Mouse (Mus musculus): ENCODE data around the gene Nfatc2. TPM values are rescaled to one million over a fixed set of nuclear protein-coding genes. Genes with fewer than 3 reads are reported as not detected.

Gene Nfatc2
- polyA plus RNA-seq, 1 experiment = 7.8 TPM

- Histone ChIP-seq H3K4me1 (ENCODE audit: control insufficient read depth, insufficient read depth, low read length) (peaks cover 2% of the 10 kb centered on the region), H3K36me3 (ENCODE audit: control insufficient read depth, insufficient read depth, low read length, poor library complexity, severe bottlenecking) (no peaks in the 10 kb centered on the region), H3K27me3 (ENCODE audit: control insufficient read depth, insufficient read depth, low read length, poor library complexity, severe bottlenecking) (no peaks in the 10 kb centered on the region), H3K27ac (ENCODE audit: insufficient read depth, low read length) (no peak overlapping the region), H3K4me3 (ENCODE audit: low read depth, low read length) (no peak overlapping the region), H3K9ac (ENCODE audit: low read depth, poor library complexity, severe bottlenecking) (no peak overlapping the region), H3K9me3 (replicated peaks; ENCODE audit: control insufficient read depth, insufficient read depth, low read length, poor library complexity, severe bottlenecking) (no peaks in the 10 kb centered on the region)
- TF ChIP-seq CTCF (IDR thresholded peaks at IDR 0.05; ENCODE audit: low read depth, low read length) = no peak
- TF ChIP-seq EP300 (IDR thresholded peaks at IDR 0.05; ENCODE audit: insufficient read depth, low read depth, low read length) = no peak
- TF ChIP-seq POLR2A (IDR thresholded peaks at IDR 0.05; ENCODE audit: insufficient read depth, low read length) = no peak
These were observed 11.8 kb upstream of the Nfatc2 start for GRCm38 (mm10) chr2:168613092-168613880.

DNA sequence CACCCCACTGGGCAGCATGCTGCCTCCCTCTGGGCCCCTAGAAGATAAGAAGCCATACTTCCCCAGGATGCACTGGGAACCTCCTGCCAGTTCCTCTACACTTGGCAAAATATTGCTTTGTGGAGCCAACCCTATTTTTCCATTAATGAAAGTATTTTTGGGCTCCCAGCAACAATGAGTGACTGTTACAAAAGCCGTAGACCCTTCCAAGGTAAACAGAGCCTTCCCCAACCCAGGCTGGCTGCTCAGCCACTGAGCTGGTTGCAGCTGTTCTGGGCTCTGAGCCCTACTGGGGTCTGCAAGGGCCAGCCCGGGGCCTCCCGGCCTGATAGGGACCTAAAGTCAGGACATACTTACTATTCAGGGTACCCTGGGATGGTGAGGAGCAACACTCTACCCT lies 9.5 kb upstream of the Nfatc2 start:
- peaks cover 2% of the 10 kb centered on the region for H3K4me1 ChIP-seq (ENCODE audit: control insufficient read depth, insufficient read depth, low read length)
- H3K4me3 ChIP-seq (ENCODE audit: low read depth, low read length) = no peak overlapping the region
- H3K27me3 ChIP-seq (ENCODE audit: control insufficient read depth, insufficient read depth, low read length, poor library complexity, severe bottlenecking) = no peaks in the 10 kb centered on the region
- TF ChIP-seq POLR2A (IDR thresholded peaks at IDR 0.05; ENCODE audit: insufficient read depth, low read length) (no peak), CTCF (IDR thresholded peaks at IDR 0.05; ENCODE audit: low read depth, low read length) (no peak), EP300 (IDR thresholded peaks at IDR 0.05; ENCODE audit: insufficient read depth, low read depth, low read length) (no peak)
- no peaks in the 10 kb centered on the region for H3K36me3 ChIP-seq (ENCODE audit: control insufficient read depth, insufficient read depth, low read length, poor library complexity, severe bottlenecking)
- no peak overlapping the region for H3K9ac ChIP-seq (ENCODE audit: low read depth, poor library complexity, severe bottlenecking)
- H3K27ac ChIP-seq (ENCODE audit: insufficient read depth, low read length) = no peak overlapping the region
- no peaks in the 10 kb centered on the region for H3K9me3 ChIP-seq (replicated peaks; ENCODE audit: control insufficient read depth, insufficient read depth, low read length, poor library complexity, severe bottlenecking)

DNA sequence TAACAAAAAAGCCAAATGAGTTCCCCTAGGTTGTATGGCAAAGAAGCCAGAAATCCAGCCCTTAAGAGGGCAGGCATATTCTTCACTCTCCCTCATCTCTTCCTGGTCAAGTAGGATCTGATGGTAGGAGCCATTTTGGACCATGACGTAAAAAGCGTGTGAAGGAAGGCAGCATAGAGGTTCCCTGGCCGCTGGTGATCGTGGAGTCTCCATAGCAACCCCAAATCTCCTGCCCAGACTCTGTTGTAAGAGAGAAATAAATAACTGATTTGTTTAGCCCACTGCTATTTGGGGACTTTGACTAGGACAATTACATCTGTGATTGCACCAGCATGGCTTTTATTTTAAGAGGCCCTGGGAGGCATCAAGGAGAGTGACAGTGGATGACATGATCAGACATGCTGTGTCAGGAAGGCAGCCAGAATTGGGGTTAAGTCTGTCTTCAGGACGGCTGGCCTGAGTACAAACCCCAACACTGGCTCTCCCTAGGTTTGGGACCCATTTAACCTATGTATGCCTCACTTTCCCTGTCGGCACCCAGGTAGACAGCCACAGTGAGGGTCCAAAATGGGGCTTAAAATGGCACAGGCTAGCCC lies 8.3 kb upstream of the Nfatc2 start:
- H3K36me3 ChIP-seq (ENCODE audit: control insufficient read depth, insufficient read depth, low read length, poor library complexity, severe bottlenecking) = no peaks in the 10 kb centered on the region
- TF ChIP-seq EP300 (IDR thresholded peaks at IDR 0.05; ENCODE audit: insufficient read depth, low read depth, low read length) (no peak), CTCF (IDR thresholded peaks at IDR 0.05; ENCODE audit: low read depth, low read length) (no peak), POLR2A (IDR thresholded peaks at IDR 0.05; ENCODE audit: insufficient read depth, low read length) (no peak)
- H3K4me1 ChIP-seq (ENCODE audit: control insufficient read depth, insufficient read depth, low read length) = peaks cover 2% of the 10 kb centered on the region
- H3K27me3 ChIP-seq (ENCODE audit: control insufficient read depth, insufficient read depth, low read length, poor library complexity, severe bottlenecking) = no peaks in the 10 kb centered on the region
- no peaks in the 10 kb centered on the region for H3K9me3 ChIP-seq (replicated peaks; ENCODE audit: control insufficient read depth, insufficient read depth, low read length, poor library complexity, severe bottlenecking)
- H3K27ac ChIP-seq (ENCODE audit: insufficient read depth, low read length) = no peak overlapping the region
- H3K4me3 ChIP-seq (ENCODE audit: low read depth, low read length) = no peak overlapping the region
- H3K9ac ChIP-seq (ENCODE audit: low read depth, poor library complexity, severe bottlenecking) = no peak overlapping the region

GRCm38 (mm10) chr2:168608125-168608564 lies 6.7 kb upstream of the Nfatc2 start:
- Histone ChIP-seq H3K4me3 (ENCODE audit: low read depth, low read length) (no peak overlapping the region), H3K9me3 (replicated peaks; ENCODE audit: control insufficient read depth, insufficient read depth, low read length, poor library complexity, severe bottlenecking) (no peaks in the 10 kb centered on the region)
- TF ChIP-seq EP300 (IDR thresholded peaks at IDR 0.05; ENCODE audit: insufficient read depth, low read depth, low read length) = no peak
- no peak for TF ChIP-seq CTCF (IDR thresholded peaks at IDR 0.05; ENCODE audit: low read depth, low read length)
- TF ChIP-seq POLR2A (IDR thresholded peaks at IDR 0.05; ENCODE audit: insufficient read depth, low read length) = no peak

GRCm38 (mm10) chr2:168604655-168605070 lies 3.2 kb upstream of the Nfatc2 start:
- no peak overlapping the region for H3K27ac ChIP-seq (ENCODE audit: insufficient read depth, low read length)
- no peaks in the 10 kb centered on the region for H3K36me3 ChIP-seq (ENCODE audit: control insufficient read depth, insufficient read depth, low read length, poor library complexity, severe bottlenecking)
- H3K4me1 ChIP-seq (ENCODE audit: control insufficient read depth, insufficient read depth, low read length) = no peaks in the 10 kb centered on the region
- H3K9ac ChIP-seq (ENCODE audit: low read depth, poor library complexity, severe bottlenecking) = no peak overlapping the region
- no peak overlapping the region for H3K4me3 ChIP-seq (ENCODE audit: low read depth, low read length)
- TF ChIP-seq CTCF (IDR thresholded peaks at IDR 0.05; ENCODE audit: low read depth, low read length) = no peak
- TF ChIP-seq EP300 (IDR thresholded peaks at IDR 0.05; ENCODE audit: insufficient read depth, low read depth, low read length) = no peak
- TF ChIP-seq POLR2A (IDR thresholded peaks at IDR 0.05; ENCODE audit: insufficient read depth, low read length) = no peak
- no peaks in the 10 kb centered on the region for H3K9me3 ChIP-seq (replicated peaks; ENCODE audit: control insufficient read depth, insufficient read depth, low read length, poor library complexity, severe bottlenecking)
- H3K27me3 ChIP-seq (ENCODE audit: control insufficient read depth, insufficient read depth, low read length, poor library complexity, severe bottlenecking) = no peaks in the 10 kb centered on the region; the same call in 1 of the 2 replicates

More at GRCm38 (mm10) chr2:168608125-168608564, 6.7 kb upstream of the Nfatc2 start:
- Histone ChIP-seq H3K36me3 (ENCODE audit: control insufficient read depth, insufficient read depth, low read length, poor library complexity, severe bottlenecking) (no peaks in the 10 kb centered on the region), H3K27ac (ENCODE audit: insufficient read depth, low read length) (no peak overlapping the region), H3K4me1 (ENCODE audit: control insufficient read depth, insufficient read depth, low read length) (no peaks in the 10 kb centered on the region), H3K9ac (ENCODE audit: low read depth, poor library complexity, severe bottlenecking) (no peak overlapping the region), H3K27me3 (ENCODE audit: control insufficient read depth, insufficient read depth, low read length, poor library complexity, severe bottlenecking) (no peaks in the 10 kb centered on the region)

DNA sequence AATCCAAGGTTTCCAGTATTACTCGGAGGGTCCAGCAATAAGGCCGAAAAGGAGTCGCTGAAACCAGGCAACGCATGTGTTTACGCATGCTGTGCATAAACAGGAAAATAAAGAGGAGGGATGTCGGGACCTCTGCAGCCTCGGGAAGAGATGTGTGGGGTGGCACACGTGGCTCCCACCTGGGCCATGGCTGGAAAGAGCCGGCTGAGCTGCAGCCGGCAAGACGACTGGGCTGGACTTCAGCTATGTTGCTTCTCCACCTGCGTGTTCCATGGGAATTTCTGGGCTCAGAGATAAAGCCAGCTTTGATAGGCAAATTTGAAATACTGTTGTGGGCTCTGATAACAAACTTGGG lies 907 bp upstream of the Nfatc2 start:
- H3K27ac ChIP-seq (ENCODE audit: insufficient read depth, low read length) = no peak overlapping the region
- no peak overlapping the region for H3K4me3 ChIP-seq (ENCODE audit: low read depth, low read length)
- no peak overlapping the region for H3K9ac ChIP-seq (ENCODE audit: low read depth, poor library complexity, severe bottlenecking)
- TF ChIP-seq EP300 (IDR thresholded peaks at IDR 0.05; ENCODE audit: insufficient read depth, low read depth, low read length) = no peak
- TF ChIP-seq POLR2A (IDR thresholded peaks at IDR 0.05; ENCODE audit: insufficient read depth, low read length) = no peak
- H3K27me3 ChIP-seq (ENCODE audit: control insufficient read depth, insufficient read depth, low read length, poor library complexity, severe bottlenecking) = no peaks in the 10 kb centered on the region; the same call in 1 of the 2 replicates
- no peaks in the 10 kb centered on the region for H3K9me3 ChIP-seq (replicated peaks; ENCODE audit: control insufficient read depth, insufficient read depth, low read length, poor library complexity, severe bottlenecking)
- H3K4me1 ChIP-seq (ENCODE audit: control insufficient read depth, insufficient read depth, low read length) = no peaks in the 10 kb centered on the region
- no peaks in the 10 kb centered on the region for H3K36me3 ChIP-seq (ENCODE audit: control insufficient read depth, insufficient read depth, low read length, poor library complexity, severe bottlenecking)

All from ES-Bruce4 (cell line).